Mouse (Mus musculus): Measurements from ENCODE around the gene Coq8b. TPM values are rescaled to one million over a fixed set of nuclear protein-coding genes. Genes with fewer than 3 reads are reported as not detected.

The Coq8b gene
- total RNA-seq (2015; ENCODE audit: low replicate concordance), result 2.9 TPM in 1 of 2 replicates, not detected in the other
- 7.7 TPM in 1 of 2 replicates, not detected in the other for total RNA-seq (2017; ENCODE audit: low replicate concordance)

DNA sequence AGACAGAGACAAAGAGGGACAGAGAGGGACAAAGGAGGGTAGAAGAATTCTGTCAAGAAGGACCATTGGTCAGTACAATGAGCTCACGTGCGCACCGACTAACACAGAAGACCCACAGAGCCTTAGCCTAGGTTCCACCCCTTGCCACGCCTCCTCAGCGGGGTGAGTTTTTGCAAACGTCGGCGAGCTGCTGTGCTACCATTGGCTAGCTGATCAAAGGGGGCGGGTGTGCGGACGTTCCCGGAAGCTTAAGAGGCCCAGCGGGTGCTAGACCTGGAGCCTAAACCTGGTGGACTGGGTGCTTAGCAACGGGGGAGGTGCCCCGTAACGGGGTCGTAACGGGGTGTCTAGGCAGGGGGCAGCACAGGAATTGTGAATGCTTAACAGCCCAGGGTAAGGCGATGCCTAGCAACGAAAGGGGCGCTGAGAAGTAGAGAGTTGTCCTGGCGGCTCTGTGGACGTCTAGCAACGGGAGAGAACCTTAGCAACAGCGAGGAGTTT is at the start of gene Coq8b:
Coq8b (plus strand) TSS at position 243 of the 501 bp plus-strand sequence.
- ATAC-seq (replicated peaks; ENCODE audit: low FRiP score, poor library complexity, severe bottlenecking), result peak; percentile 94

DNA sequence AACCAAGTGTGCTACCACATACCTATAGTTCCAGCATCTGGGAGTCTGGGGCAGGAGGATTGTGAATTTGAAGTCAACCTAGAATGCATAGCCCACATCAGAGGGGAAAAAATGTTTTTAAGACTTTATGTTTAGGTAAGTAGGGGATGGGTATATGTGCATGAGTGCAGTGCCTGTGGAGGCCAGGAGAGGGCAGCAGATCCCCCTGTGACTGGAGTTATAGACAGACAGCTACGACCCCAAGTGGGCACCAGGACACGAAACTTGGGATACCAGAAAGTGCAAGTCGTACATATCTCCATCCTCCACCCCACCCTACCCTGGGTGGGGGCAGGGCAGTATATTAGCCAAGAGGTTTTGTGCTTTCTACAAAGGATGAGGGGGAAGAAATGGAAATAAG is 47.9 kb upstream of the Coq8b start:
- ATAC-seq (replicated peaks; ENCODE audit: low FRiP score, poor library complexity, severe bottlenecking), result peak; percentile 61

DNA sequence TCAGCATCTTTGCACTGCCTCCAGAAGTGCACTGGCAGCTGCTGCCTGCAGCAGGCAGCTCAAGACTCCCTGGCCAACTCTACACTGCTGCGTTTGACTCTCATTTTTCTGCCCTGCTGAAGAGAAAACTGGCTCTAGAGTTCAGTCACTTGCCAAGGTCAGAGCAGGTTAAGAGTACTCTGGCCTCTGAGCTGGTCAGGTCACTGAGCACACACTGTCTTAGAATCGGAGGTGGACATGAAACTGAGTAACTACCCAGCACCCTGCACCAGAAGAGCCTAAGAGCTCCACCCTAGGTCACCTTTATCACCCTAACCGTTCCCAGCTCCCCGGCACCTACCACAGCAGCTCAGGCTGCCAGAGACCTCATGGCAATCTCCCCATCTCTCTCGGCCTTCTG is 46.8 kb upstream of the Coq8b start:
- ATAC-seq (replicated peaks; ENCODE audit: low FRiP score, poor library complexity, severe bottlenecking), result no peak

DNA sequence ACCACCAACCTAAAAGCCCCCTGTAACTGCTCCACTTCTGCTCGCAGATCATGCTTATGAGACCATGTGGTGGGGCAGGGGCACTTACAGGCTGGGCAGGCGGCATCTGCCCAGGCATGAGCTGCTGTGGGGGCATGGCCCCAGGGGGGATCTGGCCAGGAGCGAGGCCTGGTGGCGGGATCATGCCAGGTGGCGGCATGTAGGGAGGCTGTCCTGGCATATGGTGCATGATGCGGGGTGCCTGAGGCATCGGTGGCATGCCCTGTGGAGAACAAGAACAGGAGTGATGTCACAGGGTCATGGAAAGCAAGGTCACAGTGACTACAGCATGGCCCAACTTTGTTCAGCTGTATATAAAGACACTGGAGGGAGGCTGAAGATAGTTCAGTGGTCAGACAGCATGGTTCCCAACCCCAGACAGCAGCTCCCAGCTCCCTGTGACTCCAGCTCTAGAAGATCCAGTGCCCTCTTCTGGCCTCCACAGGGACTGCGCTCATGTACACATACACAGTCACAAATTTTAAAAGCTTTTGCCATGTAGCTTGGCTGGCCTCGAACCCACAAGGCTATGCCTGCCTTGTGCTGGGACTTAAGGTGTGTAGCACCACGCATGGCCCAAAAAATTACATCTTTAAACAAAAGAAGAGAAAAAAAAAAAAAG is 43.4 kb upstream of the Coq8b start:
- ATAC-seq (replicated peaks; ENCODE audit: low FRiP score, poor library complexity, severe bottlenecking), result no peak

DNA sequence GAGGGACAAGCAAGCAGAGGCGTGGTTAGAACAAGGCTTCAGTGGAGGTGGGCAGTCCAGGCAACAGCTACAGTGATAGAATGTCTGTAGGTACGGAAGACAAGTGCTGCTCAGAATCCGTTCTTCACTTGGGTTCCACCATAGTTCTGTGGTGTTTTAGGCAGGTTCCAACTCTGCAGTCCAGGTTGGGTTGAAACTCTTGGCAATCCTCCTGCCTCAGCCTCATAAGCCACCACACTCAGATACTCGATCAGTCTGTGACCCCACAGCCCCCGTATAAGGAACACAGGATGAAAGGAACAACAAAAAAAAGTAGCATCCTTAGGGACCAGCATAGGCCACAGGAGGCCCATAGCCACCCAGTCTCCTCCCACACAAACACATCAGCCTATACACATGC is 40.4 kb upstream of the Coq8b start:
- ATAC-seq (replicated peaks; ENCODE audit: low FRiP score, poor library complexity, severe bottlenecking), result no peak

DNA sequence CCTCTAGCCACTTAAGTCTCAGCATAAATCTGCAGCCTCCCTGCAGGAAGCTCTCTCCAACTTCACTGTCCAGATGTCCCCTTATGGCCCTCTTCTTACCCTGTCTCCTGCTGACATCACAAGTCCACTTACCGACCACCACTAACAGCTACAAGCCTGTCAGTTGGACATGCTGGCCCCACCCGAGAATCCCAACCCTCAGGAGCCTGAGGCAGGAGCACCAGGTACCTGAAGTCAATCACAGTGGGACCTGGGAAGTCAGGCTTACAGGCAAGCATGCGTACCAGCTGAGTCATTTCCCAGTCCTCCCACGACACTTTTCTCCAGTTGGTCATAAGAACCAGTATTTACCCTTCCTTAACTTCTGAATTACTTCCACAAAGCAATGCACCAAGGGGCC is 39.1 kb upstream of the Coq8b start:
- no peak for ATAC-seq (replicated peaks; ENCODE audit: low FRiP score, poor library complexity, severe bottlenecking)

DNA sequence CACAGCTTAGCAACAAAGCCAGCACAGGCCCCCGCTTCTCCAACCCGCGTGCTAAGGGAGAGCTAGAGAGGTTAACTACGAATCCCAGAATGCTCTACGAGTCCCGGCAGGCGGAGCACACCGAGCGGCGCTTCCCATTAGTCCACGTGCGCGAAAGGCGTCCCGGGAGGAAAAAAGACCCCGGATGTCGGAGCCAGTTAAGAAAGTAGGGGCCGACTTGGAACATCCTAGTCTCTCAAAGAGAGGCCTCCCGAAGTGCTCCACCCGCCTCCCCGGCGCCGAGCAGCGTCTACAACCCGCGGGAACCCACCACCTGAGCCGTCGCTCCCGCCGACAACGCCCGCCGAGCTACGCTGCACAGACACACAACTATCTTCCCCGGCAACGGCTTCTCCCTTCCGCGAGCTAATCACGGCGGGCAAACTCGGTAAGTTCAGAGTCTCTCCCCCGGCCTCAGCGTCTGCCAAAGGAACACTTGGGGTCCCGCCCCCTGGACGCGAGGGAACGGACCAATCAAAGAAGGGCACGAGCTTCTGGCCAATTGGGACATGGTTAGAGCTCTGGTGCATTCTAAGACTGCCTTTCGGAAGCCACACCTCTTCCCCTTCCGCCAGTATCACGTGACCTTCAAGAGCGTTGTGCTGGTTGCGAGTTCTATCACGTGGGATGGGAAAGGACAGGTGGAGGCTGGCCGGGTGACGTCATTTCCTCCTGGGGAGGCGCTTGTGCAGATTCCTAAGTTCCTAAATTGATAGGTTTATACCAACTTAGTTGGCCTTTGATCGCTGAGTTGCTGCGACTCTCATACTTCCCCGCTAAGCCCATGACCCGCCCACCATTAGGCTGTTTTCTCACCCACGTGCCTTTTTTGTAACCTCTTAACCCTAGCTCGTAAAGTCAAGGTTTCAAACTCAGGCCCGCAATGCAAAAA is 36.9 kb upstream of the Coq8b start, which contains the start of the genes BC024978 and Snrpa:
BC024978 (plus strand) TSS at position 101 of the 931 bp plus-strand sequence.
Snrpa (minus strand) TSS at position 591 of the 931 bp plus-strand sequence.
- peak; percentile 96 for ATAC-seq (replicated peaks; ENCODE audit: low FRiP score, poor library complexity, severe bottlenecking)

DNA sequence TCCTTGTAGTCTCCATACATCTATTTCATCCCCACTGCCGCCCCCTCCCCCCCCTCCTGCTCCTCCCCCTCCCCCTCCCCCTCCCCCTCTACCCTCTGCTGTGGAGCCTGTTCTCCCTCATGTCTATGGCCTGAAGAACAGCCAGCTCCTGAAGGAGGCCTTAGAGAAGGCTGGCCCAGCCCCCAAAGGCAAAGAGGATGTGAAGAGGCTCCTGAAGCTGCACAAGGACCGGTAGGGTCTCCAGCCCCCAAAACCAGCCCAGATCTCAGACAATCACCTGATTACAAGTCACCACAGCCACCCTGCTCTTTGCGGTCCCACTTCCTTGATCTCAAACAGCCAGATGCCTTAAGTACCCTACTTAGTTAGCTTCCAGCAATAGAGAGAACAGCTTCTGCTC is 35.7 kb upstream of the Coq8b start:
- ATAC-seq (replicated peaks; ENCODE audit: low FRiP score, poor library complexity, severe bottlenecking), result no peak

DNA sequence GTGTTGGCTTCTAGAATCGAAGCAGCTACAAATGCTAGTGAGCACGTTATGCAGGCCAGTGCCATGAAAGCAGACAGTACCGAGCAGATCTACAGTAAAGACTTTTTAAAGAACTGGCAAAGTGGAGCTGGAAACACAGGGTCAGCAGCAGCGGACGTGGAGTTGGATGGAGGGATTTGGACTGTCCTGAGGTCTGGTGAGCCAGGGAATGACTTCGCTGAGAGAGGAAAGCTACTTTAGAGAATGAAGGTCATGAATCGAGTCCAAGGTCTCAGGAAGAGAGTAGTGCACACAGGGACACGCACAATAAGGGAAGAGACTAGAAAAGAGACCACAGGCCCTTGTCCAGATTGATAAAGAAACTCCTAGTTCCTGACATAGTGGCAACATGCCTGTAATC is 35.2 kb upstream of the Coq8b start:
- no peak for ATAC-seq (replicated peaks; ENCODE audit: low FRiP score, poor library complexity, severe bottlenecking)

DNA sequence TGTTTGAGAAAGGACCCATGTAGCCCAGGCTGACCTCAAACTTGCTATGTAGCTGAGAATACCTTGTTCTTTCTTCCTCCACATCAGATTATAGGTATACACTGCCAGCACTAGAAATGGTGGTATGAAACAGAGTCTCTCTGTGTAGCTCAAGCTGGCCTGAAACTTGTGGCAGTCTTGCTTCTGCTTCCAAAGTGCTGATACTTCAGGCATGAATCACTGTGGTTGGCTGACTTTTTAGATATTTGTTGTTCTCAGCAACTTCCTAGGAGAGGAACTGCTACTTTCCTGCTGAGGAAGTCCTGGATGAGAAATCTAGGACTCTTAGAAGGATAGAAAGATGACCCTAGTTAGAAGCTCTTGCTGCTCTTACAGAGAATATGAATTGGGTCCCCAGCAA is 34.5 kb upstream of the Coq8b start:
- ATAC-seq (replicated peaks; ENCODE audit: low FRiP score, poor library complexity, severe bottlenecking), result no peak

DNA sequence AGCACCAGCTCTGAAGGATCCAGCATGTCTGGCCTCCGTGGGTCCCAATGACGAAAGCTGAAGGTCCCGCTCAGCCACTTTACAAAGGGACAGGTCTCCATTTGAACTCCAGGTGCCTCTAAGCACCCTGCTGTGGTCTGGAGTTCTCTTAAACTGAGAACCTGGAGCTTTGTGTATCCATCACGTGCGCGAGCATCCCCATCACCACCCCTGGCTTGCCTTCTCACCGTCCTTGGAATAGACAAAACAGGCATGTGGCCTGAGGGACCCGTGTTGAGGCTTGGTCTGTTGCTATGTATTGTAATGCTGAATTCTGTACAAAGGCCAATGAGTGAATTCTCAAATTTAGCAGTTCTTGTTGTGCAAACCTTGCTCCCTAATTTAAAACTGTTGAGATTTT is 34.0 kb upstream of the Coq8b start:
- ATAC-seq (replicated peaks; ENCODE audit: low FRiP score, poor library complexity, severe bottlenecking), result no peak

DNA sequence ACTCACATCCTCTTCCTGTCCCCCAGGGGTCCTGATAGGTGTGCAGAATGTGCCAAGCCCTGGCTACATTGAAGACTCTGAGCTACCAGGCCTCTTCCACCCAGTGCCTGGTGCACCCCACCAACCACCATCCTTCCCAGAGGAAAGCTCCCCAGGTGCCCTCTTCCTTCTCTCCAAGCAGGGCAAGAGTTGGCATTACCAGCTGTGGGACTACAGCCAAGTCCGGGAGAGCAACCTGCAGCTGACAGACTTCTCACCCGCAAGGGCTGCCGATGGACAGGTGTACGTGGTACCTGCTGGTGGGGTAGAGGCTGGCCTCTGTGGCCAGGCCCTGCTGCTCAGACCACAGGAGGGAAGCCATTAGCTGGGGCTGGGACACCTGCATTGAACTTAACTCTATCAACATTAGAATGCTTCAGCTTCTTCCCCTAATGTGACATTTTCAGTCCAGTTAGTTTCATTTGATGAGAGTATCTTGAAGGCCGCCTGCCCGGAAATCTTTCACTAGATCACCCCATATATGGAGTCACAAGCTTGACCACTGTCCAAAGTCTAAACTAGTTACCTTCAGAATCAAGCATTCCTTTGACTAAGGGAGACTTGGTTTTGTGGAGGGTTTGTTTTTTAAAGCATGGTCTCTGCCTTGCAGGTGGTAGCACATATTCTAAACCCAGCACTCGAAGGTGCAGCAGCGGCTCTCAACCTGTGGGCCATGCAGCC is 28.9 kb upstream of the Coq8b start:
- ATAC-seq (replicated peaks; ENCODE audit: low FRiP score, poor library complexity, severe bottlenecking), result no peak

DNA sequence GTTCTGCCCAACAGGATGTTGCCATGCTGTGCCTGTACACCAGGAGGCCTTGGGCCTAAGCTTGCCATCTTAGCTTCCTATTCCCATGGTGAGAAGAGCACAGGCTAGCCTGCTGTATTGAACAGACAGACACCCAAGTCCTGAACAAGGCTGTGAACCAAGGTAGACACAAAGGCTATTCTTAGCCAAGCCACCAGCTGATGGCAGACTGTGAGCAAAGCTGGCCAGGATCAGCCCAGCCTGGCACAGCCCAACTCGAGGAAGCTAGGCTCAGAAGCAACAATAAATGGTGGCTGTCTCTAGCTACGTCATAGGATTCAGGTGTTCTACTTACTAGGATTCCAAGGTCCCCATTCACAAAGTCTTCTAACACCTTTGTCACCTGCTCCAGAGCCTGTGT is 20.2 kb upstream of the Coq8b start:
- 0 out of 2 replicates have a peak, but pooled peaks have one; percentile 50 for ATAC-seq (replicated peaks; ENCODE audit: low FRiP score, poor library complexity, severe bottlenecking)

DNA sequence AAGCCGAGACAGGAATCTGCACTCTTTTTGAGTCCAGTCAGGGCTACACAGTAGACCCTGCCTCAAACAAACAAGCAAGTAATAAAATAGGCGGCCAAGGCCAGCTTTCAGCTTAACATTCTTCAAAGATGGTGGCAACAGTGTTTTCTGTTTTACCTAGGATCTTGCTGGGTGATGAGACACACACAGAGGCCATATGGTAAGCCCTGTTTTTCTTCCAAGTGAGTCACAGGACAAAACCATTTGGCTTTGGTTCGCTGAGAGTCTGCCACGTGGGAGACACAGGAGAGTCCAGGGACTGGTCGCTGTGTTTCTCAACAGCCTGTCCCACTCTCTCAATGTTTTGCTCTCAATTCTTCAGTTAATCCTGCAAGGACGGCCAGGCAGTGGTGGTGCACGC is 14.2 kb upstream of the Coq8b start:
- ATAC-seq (replicated peaks; ENCODE audit: low FRiP score, poor library complexity, severe bottlenecking), result no peak

DNA sequence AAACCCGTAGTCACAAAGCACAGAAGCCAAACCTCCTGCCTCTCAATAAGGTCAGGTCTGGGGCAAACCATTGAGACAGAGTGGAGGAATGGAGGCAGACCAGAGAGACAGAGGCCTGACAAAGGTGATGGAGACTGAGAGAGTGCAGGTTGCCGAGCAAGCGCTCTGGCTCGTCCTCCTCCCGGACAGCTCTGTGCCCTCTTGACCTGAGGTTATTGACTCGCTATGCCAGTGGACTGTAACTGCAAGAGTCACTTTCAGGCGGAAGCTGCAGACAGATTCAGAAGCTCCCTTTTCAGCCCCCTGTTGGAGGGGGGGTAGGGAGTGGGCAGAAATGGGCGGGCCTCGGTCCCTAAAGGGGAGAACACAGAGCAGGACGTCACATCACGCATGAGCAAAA is 12.9 kb upstream of the Coq8b start:
- ATAC-seq (replicated peaks; ENCODE audit: low FRiP score, poor library complexity, severe bottlenecking), result no peak

DNA sequence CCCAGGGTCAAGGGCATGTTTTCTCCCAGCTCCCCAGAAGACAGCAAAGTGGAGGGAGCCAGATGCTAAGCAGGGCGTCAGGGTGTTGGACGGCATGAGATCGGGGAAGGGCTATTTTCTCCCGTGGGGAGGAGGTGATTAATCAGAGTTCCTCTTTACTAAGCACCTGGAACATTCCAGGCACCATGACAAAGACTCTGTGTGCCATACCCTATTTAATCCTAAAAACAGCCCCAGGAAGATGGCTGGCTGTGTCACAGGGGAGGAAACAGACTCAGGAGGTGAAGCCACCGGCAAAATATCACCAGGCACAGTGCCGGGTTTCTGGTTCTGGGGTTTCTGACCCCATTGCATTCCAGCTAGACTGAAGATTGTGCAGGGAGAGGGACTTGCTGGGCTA is 10.9 kb upstream of the Coq8b start:
- no peak for ATAC-seq (replicated peaks; ENCODE audit: low FRiP score, poor library complexity, severe bottlenecking)

DNA sequence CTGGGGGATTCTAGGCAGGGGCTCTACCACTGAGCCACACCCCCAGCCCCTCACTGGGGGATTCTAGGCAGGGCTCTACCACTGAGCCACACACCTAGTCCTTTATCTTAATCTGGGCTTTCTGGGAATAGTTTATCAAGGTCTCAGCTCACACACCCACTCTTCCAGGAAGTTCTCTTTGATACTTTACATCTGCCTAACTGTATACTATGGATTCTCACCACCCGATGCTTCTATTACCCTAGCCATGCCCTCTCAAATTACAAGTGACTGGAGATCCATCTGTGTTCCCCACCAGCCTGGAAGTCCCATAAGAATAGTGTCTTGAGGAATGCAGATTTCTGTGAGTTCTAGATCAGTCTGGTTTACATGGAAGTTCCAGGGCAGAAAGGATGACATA is 10.3 kb upstream of the Coq8b start:
- ATAC-seq (replicated peaks; ENCODE audit: low FRiP score, poor library complexity, severe bottlenecking), result no peak

DNA sequence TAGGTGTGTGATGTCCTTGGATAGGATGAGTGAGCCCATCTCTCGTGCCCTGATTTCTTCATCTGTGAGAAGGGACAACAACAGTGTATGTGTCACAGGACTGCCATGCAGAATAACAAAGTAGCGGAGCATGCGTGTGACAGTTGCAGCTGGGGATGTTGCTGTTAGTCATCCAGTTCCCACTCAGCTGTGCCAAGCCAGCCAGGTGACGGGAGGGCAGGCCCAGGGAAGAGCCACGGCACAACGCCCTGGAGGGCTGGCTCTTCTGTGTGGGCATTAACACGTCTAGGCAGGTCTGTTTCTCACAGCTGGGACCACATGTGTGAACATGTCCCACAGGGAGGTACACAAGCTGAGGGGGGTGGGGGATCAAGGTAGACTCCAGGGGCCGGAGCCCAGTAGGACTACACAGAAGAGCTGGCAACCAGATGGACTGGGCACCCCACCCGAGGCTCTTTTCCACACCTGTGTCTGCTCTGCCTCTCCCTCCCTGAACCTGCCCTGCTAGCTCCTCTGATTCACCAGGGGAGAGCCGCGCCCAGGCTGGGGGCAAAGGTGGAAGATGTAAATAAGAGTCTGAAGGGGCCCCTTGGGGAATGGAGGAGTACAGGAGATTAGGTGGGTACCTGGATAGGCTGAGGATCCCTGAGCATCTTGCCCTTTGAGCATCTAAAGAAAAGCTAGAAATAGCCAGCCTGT is 7.8 kb upstream of the Coq8b start:
- ATAC-seq (replicated peaks; ENCODE audit: low FRiP score, poor library complexity, severe bottlenecking), result no peak

DNA sequence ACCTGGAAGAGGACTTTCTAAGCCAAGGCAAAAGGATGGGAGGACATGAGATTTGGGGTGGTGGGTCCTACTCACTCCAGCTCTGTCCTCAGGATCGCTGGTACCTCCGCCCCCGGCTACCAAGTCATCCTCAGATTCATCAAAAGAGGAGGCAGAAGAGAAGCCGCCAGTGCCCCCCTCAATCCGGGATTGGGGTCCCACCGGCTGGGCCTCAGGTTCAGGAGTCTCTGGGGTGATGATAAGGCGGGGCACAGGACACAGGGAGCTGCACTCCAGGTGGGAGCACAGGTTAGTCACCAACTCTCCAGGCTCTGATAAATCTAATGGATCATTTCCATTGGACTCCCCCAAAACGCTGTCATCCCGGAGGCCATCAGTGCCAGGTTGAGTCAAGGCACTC is 5.5 kb upstream of the Coq8b start:
- ATAC-seq (replicated peaks; ENCODE audit: low FRiP score, poor library complexity, severe bottlenecking), result no peak
